ENCODE assay signal across 7 mouse cellular contexts in the genomic region with DNA sequence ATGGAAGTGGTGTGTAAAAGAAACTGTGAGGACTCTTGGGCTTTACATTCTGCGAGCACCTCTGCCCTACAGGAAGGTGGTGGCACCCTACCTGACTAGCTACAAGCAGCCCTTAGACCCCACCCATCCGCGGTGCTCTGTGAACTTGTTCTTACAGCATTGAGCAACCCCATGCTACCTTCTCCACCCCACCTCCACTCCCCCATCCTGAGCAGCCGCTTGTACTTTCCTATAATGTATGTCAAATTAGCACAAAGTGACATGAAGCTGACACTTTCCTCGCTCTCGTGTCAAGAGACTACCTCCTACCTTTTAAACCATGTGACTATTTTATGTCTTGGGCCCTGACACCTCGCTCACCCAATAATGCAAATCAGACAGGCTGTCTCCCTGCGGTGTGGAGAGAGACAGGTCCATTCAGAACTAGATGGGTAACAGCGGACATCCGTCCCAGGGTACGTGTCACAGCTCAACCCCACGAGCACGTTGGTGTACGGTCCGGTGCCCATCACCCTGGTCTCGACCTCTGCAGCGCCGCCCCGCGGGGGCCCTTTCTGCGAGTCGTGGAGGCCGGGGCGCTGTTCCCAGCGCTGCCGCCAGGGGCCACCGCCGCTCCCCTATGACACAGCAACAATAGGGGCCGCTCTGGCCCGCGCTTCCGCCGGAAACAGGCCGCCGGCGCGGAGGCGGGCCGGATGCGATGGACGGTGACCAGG. TPM values are rescaled to one million over a fixed set of nuclear protein-coding genes. Genes with fewer than 3 reads are reported as not detected.
DNase-seq lines count a peak whose midpoint lies in the region; ATAC-seq lines count a peak whose summit lies in the region.

A gene (plus strand): TSS at position 680 of the 716 bp plus-strand sequence.

- peak; percentile 99 for DNase-seq in adrenal gland, adult 2 months
- peak; percentile 94 for DNase-seq in embryo, embryonic 11.5 days (ENCODE audit: low read depth, low spot score)
- peak; percentile 96 to 97 for DNase-seq in gastrocnemius, postnatal 4 days (ENCODE audit: low spot score in 2 of 2)
- peak; percentile 96 to 99 for DNase-seq in left cerebral cortex, postnatal 36 days (ENCODE audit: low spot score in 2 of 2)
- peak; percentile 100 for DNase-seq in midbrain, embryonic 11.5 days (ENCODE audit: low spot score, missing footprints)
- DNase-seq in skeletal muscle tissue, adult 2 months (ENCODE audit: low read depth, low spot score), result peak; percentile 95

- peak; percentile 99 for ATAC-seq in intestine, embryonic 16.5 days
- peak; percentile 99 for ATAC-seq in midbrain, embryonic 11.5 days (ENCODE audit: low FRiP score)

- H3K27ac ChIP-seq in intestine, embryonic 16.5 days (ENCODE audit: low read length), result peak within 1 kb of the TSS; percentile 90
- peak within 1 kb of the TSS; percentile 74 for H3K27ac ChIP-seq in midbrain, embryonic 11.5 days (ENCODE audit: low read depth, low read length)

- H3K9me3 ChIP-seq in intestine, embryonic 16.5 days (ENCODE audit: control insufficient read depth, low read length), result no peaks in the 10 kb centered on the region
- no peaks in the 10 kb centered on the region for H3K9me3 ChIP-seq in midbrain, embryonic 11.5 days (ENCODE audit: control insufficient read depth, low read length)

- H3K4me3 ChIP-seq in intestine, embryonic 16.5 days (ENCODE audit: low read length), result peak within 1 kb of the TSS; percentile 95
- peak within 1 kb of the TSS; percentile 96 for H3K4me3 ChIP-seq in midbrain, embryonic 11.5 days (ENCODE audit: low read depth, low read length)

- H3K9ac ChIP-seq in intestine, embryonic 16.5 days (ENCODE audit: low read depth, low read length), result peak within 1 kb of the TSS; percentile 97
- H3K9ac ChIP-seq in midbrain, embryonic 11.5 days (ENCODE audit: low read length), result peak within 1 kb of the TSS; percentile 94

- peak within 1 kb of the TSS; percentile 84 for H3K4me2 ChIP-seq in intestine, embryonic 16.5 days (ENCODE audit: low read depth, low read length)
- peak within 1 kb of the TSS; percentile 99 for H3K4me2 ChIP-seq in midbrain, embryonic 11.5 days

- H3K4me1 ChIP-seq in intestine, embryonic 16.5 days (ENCODE audit: control insufficient read depth, insufficient read depth, low read length), result peaks cover 16% of the 10 kb centered on the region
- H3K4me1 ChIP-seq in midbrain, embryonic 11.5 days (ENCODE audit: control insufficient read depth, insufficient read depth, low read length), result peaks cover 12% of the 10 kb centered on the region

- peaks cover 12% of the 10 kb centered on the region for H3K36me3 ChIP-seq in intestine, embryonic 16.5 days (ENCODE audit: control insufficient read depth, insufficient read depth, low read length)
- H3K36me3 ChIP-seq in midbrain, embryonic 11.5 days (ENCODE audit: control insufficient read depth, insufficient read depth, low read length), result peaks cover 14% of the 10 kb centered on the region; the same call in 1 of the 2 replicates

- WGBS in intestine, embryonic 16.5 days, result 3% methylated on average over 40 of the region's 41 CpGs
- 4% methylated on average over 41 of the region's 41 CpGs for WGBS in midbrain, embryonic 11.5 days

- no peaks in the 10 kb centered on the region for H3K27me3 ChIP-seq in intestine, embryonic 16.5 days (replicated peaks; ENCODE audit: control insufficient read depth, insufficient read depth, low read length)
- no peaks in the 10 kb centered on the region for H3K27me3 ChIP-seq in midbrain, embryonic 11.5 days (ENCODE audit: control insufficient read depth, insufficient read depth, low read length)

- intact Hi-C loops in left cerebral cortex, postnatal 36 days (cut with DNase I), result no loop called here

RNA-seq across cellular contexts. Expression of the gene that starts here (rescaled TPM):
- 100 to 1,000 TPM; 152 to 183 TPM for total RNA-seq in adrenal gland, adult 2 months (2021)
- 280 and 296 TPM in 2 replicates for polyA plus RNA-seq in adrenal gland, adult 2 months (2012; rRNA removed)
- 100 to 1,000 TPM; 113 to 131 TPM for total RNA-seq in gastrocnemius, postnatal 4 days (2021)
- polyA plus RNA-seq in intestine, embryonic 16.5 days (2015; fragmentation: Nextera tagmentation; extraction: Ambion mirVana), result 172 and 194 TPM in 2 replicates
- total RNA-seq in left cerebral cortex, postnatal 36 days (2021), result 100 to 1,000 TPM in 1 of 2 experiments, 10 to 100 TPM in 1; 95.4 to 105 TPM
- 170 and 171 TPM in 2 replicates for polyA plus RNA-seq in midbrain, embryonic 11.5 days (2014; fragmentation: Nextera tagmentation; extraction: Ambion mirVana)

Comparison
In these comparisons a context has a peak if more than half of its experiments do, and no peak if none do; other contexts are left out.
1. Peak in every context shown above with its lines: DNase-seq, ATAC-seq, H3K4me3 ChIP-seq and H3K27ac ChIP-seq.